Mouse (Mus musculus) left cerebral cortex, adult 8-10 months (tissue): ENCODE data around the gene Stim2. TPM values are rescaled to one million over a fixed set of nuclear protein-coding genes. Genes with fewer than 3 reads are reported as not detected.

Source experiments
- DNase-seq, 2 experiments: peaks; one replicate each; pipeline ENCODE4 v3.0.0; 2022; ENCODE audit warnings: low spot score in 2 of 2
- total RNA-seq, 4 experiments: library from RNA; stranded (reverse); gene quantifications; 2 replicates each; pipeline ENCODE4 v1.2.4; 2022

Gene Stim2
- total RNA-seq, 4 experiments from 2014 or later: 73.6 to 84.1 (median 77.8) TPM

DNA sequence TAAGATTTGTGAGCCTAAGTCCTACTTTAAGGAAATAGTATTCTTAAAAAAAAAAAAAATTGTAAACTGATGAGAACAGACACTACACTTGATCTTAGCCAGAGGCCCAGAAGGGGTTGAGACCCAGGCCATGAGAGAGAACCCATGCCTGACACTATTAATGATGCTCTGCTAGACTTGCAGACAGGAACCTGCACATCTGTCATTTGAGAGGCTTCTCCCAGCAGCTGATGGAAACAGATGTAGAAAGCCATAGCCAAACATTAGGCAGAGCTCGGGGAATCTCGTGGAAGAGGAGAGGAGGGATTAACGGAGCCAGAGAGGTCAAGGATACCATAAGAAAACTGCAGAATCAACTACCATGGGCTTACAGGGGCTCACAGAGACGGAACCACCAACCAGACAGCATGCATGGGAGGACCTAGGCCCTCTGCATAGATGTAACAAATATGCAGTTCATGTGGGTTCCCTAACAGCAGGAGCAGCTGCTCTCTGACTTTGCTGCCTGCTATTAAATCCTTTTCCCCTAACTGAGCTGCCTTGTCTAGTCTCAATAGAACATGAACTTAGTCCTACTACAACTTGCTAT lies 50.9 kb downstream of the Stim2 start:
- no peak for DNase-seq

DNA sequence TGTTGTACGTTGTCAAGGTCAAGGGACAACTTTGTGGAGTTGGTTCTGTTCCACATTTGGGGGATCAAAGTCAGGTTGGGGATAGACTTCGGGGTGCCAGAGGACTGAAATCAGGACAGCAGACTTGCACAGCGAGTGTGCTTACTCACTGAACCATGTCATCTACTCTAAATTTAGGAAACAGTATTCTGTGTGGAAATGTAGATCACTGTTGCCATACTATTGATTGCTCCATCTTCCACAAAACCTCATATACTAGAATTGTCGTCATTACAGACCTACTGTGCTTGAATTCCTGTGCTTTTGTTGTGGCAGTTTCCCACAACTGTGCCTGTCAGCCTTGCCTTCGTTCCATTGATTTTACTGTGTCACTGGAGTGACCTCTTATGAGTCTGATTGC lies 51.6 kb downstream of the Stim2 start:
- DNase-seq: no peak

DNA sequence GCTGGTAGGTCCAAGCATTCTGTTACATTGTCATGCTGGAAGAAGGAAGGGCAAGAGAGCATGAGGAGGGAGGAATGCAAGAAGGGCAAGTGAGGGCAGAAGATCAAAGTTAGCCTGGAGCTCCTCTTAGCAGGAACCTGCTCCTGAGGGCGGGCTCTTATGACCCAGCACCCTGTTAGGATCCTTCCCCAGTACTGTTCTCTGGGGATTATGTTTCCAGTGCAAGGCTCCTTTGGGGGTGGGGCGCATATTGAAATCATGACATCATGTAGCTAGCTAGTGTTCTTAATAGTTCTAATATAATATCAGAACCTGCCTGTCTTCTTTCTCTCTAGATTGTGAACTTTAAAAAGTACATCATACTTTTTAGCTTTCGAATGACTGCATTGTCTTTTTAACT lies 52.8 kb downstream of the Stim2 start:
- no peak for DNase-seq

DNA sequence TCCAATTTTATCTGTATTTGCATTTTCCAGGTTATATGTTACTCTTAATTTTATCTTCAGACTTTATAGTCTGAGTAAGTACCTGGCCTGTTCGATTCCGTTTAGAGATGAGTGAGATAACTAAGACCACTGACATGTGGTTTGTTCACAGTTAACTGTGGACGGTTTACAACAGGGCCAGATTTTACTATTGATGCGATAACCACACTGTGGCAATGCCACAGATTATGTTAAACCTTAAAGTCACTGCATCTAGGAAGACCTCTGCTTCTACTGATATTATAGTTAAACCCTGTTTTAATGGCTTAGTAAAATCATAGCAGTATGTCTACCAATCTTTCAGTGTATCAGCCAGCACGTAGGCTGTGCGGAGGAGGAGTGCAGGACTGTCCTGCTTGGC lies 53.9 kb downstream of the Stim2 start:
- no peak for DNase-seq

DNA sequence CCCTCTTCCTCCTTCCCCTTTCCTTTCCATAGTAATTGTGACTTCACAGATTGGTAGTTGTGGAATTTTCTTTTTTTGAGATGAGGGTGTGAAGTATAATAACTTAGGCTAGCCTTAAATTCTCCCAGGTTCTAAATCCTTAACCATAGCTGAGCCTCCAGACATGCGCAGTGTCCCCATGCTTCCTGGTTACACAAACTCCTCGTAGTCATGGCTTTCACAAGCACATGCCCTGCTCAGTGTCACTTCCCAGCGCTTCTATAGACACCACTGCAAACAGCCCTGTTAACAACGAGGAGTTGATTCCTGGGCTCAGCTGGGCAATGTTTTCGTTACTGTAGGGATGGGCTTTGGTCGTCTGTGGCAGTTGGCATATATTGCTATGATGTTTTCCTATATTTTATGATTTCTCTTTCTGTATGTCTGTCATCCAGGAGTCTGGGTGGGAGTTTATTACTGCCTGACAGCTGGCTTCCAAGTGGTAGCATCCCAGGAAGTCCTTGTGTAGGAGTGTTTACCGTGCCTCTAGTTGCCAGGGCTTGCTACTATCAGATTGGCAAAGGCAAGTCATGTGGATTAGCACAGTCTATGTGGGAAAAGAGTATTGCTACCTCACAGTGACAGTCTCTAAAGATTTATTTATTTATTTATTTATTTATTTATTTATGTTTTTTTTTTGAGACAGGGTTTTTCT lies 55.5 kb downstream of the Stim2 start:
- no peak for DNase-seq

DNA sequence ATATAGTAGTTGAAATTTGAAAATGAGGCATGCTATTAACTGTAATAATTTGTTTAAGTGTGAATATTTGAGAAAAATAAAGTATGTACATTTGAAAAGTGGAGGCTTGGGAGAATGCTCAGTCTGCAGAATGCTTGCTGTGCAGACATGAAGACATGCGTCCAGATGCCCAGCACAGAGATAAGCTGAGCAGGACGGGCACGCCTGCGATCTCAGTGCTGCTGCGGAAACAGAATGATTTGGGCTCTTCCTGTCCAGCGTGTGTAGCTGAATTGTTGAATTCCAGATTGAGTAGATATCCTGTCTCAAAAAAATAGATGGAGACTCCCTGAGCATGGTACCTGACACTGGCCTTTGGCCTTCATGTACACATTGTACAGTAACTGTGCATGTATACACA lies 58.0 kb downstream of the Stim2 start:
- no peak for DNase-seq

DNA sequence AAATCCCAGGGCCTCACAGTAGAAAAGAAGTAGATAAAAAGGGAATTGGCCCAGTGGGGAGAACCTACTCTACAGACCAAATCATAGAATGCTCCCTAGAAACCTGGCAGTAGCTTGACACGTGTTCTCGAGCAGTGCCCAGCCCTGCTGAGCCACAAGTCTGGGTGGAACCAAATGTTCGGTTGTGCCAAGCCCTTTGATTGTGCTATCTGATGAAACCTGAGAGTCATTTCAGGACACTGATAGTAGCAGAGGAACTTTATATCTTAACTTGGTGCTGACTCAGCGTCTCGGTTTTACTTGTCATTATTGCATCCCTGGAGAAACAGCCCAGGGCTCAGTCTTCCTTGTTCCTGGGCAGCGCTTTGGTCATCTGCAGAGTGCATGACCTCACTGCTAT lies 61.7 kb downstream of the Stim2 start:
- DNase-seq: no peak

DNA sequence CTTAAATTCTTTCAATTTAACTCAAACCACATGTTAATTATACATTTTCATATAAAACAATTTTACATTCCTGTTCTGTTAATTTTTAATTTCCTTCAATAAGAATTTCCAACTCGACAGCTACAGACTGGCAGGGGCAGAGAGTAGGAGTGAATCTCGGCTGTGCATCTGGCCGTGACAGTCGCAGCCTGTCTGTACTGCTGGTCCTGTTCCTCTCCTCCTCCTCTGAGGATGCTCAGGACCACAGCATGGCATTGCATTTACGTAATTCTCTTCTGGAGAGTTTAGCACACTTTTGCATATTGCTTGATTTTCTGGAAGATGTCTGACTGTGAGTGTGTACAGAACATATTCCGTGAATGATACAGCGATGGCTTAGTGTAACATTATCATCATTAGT lies 63.8 kb downstream of the Stim2 start:
- DNase-seq: peak in 1 of 2 experiments; percentile 29

DNA sequence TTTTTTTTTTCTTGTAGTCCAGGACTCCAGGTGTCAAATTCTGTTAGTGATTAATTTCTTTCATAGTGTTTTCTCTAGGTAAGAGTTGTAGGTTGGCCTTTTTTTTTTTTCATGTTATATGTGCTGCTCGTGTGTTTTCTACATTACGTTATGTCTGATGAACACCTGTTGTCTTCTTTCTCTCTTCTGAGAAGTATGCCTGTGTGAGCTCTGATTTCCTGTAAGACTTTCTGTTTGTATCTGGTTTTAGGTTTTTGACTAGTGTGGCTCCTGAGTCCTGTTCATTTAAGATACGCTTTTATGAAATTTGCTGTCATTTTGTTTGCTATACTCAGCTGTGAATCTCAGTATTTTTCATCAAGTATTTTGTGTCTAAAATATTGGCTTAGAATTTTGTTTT lies 69.3 kb downstream of the Stim2 start:
- no peak for DNase-seq

DNA sequence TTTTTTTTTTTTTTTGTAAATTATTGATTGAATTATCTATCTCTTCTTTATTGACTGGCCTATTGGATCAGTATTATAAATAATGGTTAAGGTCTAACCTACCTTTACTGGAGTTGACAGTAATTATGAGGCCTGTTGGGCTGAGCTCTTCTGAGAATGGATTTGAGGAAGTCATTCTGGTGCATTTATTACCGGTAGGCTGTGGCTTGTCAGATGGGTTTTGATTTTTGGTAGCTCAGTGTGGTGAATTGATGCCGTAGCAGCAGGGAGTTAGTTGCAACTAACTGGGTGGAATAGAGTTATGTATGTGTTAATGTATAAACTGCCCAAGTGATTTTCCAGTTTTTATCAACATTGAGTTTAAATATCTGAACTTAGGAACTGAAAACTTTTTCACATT lies 72.2 kb downstream of the Stim2 start:
- no peak for DNase-seq

DNA sequence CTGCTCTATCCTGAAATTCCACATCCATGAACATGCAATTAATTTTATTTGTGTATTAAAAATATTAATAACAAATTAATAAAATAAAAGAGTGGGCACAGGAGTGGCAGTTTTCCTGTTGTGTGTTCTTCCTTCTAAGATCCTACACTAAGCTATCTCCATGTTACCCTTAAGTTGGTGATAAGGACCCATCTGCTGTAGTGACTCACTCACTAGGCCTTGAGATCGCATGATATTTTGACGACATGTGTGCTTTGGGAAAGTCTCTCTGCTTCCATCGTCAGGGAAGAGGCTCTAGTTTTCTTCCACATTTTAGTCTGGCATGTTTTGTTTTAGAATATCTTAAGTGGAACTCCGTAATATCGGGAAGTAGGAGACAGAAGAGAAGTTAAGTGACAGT lies 73.0 kb downstream of the Stim2 start:
- no peak for DNase-seq

DNA sequence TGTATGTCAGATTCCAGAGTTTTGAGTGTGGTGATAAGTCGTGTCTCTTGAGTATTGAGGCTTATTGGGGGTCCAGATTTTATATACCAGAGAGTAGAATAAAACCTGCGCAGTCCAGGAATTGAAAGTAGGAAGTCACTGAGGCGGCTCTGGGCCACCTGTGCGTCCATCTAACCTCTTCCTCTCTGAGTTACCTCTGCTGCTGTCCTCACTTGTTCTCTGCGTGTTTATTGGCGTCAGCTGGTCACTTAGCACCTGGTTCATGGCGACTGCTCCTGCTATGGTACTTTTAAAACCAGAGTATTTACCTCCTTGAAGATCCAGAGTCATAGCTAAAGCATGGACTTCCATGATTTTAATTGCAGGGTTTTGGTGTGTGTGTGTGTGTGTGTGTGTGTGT lies 73.4 kb downstream of the Stim2 start:
- no peak for DNase-seq

DNA sequence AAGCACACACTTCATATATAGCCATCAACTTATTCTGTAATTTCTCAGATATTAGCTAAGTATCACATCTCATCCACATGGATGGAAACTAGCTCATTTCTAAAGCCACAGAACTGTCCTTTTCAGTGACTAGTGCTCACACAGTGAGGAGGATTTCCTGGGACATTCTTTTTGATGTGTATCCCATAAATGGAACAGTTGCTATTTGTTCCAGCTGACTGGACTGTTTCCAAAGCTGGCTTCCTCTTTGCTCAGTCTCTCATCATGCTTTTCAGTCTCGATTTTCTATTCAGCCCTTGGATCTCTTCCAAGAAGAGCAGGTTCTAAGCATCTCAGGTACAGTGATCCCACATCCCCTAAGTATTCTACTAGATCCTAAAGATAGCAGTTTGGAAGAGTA lies 75.0 kb downstream of the Stim2 start:
- no peak for DNase-seq

DNA sequence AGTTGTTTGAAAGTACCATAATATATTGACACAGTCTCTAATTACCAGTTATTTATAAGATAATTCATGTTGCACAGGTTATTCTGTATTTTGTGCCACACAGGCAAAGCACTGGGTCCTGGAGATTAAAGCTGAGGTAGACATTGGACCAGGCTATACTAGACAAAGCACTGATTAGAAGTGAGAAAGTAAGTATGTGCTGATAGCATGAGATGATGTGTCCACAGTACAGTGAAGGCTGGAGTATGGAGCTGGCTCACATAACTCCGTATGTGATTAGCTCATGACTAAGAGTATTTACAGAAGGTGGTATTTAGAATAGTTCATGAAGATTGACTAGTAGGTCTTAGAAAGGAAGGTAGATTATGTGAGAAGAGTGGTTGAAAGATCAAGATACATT lies 81.7 kb downstream of the Stim2 start:
- DNase-seq: no peak

DNA sequence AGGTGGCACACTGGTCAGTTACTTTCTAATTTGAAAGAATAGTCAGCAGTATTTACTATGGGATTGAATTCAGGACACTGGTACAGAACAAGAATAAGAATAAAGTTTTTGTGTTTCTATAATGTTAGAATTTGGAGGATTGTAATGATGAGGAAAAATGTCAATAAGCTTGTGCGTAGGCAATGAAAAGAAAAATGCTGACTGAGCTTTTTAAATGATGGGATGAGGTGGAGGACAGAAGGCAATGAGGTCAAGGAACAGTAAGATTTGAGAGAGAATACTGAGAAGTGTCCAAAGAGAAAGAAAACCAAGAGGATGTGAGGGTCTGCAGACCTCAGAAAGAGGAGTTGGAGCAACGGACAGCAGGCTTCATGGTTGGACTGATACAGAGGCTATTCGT lies 89.6 kb downstream of the Stim2 start:
- DNase-seq: no peak

DNA sequence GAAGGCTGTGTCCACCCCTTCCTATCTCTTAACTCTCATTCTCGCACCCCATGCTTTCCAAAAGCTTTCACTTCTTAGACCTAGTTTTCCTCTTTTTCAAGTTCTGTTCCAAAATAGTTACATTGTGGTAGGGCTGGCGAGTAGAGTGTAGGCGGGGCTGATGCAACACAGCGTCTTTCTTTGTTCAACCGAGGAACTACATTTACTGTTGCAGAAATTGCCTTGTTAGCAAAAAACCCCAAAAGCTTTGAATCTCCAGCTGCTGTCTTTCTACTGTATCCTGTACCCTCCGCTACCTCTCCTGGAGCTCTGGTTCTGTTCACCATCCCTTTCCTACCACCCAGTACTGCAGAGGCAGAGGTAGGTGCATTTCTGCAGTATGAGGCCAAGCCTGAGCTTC lies 99.9 kb downstream of the Stim2 start:
- DNase-seq: peak in 1 of 2 experiments; percentile 42

DNA sequence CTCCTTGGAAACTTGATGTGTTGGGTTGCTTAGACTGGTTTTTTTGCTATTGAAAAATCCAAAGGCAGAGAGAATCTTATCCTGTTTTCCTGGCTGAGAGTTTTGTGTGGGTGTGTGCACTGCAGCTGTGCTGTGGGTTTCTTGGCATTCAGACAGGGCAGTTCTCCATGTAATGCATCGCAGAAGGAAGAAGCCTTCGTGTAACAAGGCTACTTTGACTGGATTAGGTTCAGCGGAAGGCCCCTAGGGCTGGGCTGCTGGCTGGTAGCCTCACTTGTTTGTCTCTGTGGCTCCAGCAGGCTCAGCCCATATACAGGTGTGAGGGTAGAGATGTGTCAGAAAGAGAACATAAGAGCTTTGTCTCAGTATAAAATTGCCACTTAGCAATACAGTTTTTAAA lies 102.6 kb downstream of the Stim2 start:
- DNase-seq: peak in 1 of 2 experiments; percentile 74

DNA sequence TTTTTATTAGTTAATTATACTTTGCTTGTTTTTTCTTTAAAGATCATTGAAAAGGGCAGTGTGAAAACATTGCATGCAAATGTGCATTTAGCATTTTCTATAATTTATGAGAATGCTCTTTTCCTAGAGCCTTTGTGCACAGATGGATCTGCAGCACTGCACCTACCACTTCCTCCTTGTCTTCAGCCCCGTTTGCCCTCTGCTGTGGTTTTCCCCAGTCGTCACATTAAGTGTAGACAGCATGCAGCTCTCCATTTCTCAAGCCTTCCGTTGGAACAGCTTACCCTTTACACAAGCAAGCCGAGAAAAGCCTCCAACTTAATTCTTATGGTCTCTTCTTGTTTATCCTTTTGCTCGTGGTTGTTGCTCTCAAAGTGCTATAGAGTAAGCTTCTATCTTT lies 103.0 kb downstream of the Stim2 start:
- DNase-seq: no peak

DNA sequence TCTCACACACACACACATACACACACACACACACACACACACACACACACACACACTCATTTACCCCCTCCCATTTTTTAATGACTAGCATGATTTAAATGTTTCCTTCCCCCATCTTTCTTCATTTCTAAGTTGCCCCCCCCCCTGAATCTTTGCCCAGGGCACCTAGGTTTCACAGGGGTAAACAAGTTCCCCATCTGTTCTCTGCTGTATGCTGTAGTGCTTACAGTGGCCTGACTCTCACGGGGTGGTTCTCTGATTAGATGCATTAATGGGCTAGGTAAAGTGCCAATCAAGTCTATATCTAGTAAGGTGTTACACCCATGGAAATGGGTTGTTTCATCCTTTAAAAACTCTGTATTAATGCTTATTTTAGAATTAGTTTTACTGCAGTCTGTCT lies 103.7 kb downstream of the Stim2 start:
- DNase-seq: no peak

DNA sequence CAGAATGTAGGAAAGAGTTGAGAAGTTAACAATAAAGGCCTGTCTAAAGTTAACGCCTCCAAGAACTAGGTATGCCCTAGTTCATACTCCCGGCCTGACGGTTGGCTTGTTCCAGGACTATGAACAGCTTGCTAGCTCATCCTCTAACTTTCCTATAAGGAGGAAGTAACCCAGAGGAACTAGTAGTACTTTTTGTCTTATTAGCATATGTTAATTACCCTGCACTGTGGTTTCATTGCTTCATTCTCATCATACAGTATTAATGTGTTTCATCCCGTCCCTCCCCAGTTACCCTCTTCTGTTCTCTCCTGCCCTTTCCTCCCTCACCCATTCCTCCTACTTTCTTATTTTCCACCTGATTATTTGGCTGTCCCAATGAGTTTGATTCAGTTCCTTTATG lies 108.4 kb downstream of the Stim2 start:
- DNase-seq: no peak

DNA sequence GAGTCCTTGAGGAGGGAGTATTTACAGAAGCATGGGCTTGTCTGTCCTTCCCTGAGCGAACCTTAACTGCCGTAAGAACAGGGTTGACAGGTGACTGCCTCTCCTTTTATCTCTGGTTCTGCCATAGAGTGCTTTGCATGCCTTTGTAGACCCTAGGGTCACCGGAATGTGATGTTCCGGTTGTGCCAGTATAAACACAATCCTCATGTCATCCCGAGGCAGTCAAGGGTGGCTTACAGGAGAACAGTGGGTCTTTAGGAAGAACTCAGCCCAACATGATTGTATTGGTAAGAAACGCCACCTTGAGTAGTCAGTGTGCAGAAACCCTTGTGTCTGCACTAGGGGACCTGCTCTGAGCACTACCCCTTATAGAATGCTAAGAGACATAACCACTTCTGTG lies 108.8 kb downstream of the Stim2 start:
- DNase-seq: no peak

DNA sequence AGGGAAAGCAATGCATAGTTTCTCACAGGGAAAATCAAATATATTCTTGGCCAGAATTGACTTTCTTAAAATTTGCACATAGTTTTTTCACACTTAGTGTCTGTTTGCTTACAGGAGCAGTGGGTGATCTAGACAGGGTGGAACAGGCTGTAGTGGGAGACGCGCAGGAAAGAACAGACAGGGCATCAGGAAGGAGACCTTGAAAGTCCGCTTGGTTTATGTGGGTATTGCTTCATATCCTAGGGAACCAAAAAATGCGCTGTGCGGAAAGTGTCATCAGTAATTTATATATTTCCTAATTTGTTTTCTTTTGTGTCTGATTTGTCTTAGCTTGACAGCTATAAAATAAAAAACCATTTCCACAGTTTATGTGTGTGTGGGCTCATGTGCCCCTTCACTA lies 110.8 kb downstream of the Stim2 start:
- DNase-seq: no peak

DNA sequence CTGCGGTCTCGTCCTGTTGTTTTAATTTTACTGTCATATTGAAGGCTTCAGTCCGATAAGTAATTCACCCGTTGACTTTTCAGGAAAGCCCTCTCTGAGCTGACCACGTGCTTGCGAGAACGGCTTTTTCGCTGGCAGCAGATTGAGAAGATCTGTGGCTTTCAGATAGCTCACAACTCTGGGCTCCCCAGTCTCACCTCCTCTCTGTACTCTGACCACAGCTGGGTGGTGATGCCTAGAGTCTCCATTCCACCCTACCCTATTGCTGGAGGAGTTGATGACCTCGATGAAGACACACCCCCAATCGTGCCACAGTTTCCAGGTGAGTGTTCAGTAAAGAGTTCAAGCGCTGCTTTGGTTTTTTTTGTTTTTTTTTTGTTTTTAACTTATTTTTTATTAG lies 112.5 kb downstream of the Stim2 start:
- no peak for DNase-seq

DNA sequence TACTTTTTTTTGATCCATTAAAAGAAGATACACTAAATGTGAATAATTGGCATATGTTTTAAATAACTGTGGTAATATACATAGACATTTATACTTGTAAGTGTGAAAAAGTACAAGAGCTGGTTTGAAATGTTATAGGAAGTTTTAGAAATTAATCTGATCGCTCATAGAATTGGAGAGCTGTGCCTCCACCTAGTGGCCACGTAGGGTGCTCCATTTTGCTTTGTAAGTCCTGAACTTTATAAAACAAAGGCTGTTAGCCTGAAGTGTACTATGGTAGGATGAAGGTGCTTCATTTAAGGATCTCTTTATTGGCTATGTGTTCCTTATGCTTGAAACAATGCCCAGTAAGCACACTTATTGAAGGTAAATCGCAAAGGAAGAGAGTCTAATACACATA lies 115.0 kb downstream of the Stim2 start:
- peak in 1 of 2 experiments; percentile 41 for DNase-seq
